Mouse (Mus musculus) testis, adult 2 months (tissue): ENCODE results near the gene Atf6. TPM values are rescaled to one million over a fixed set of nuclear protein-coding genes. Genes with fewer than 3 reads are reported as not detected.

Source experiments
- H3K27ac ChIP-seq: fragments of 200-500 bp; 2 replicates; pipeline ENCODE4 v1.5.1; 2012; ENCODE audit warnings: low read depth, low read length; ENCODE audit not compliant: control insufficient read depth, insufficient read depth
- H3K27me3 ChIP-seq: fragments of 200-500 bp; 2 replicates; pipeline ENCODE4 v1.6.1; 2012; ENCODE audit warnings: mild to moderate bottlenecking, low read length, moderate library complexity; ENCODE audit not compliant: control insufficient read depth, insufficient read depth
- H3K36me3 ChIP-seq: fragments of 200-500 bp; 2 replicates; pipeline ENCODE4 v1.6.1; 2012; ENCODE audit warnings: mild to moderate bottlenecking, low read length; ENCODE audit not compliant: control insufficient read depth, insufficient read depth
- H3K4me1 ChIP-seq: fragments of 200-500 bp; 2 replicates; pipeline ENCODE4 v1.6.1; 2012; ENCODE audit warnings: low read length; ENCODE audit not compliant: control insufficient read depth, insufficient read depth
- H3K4me3 ChIP-seq: fragments of 200-500 bp; 2 replicates; pipeline ENCODE4 v1.5.1; 2012; ENCODE audit warnings: low read depth, mild to moderate bottlenecking, low read length, moderate library complexity, mixed read lengths; ENCODE audit not compliant: control insufficient read depth
- CTCF ChIP-seq: fragments of 200-500 bp; IDR thresholded peaks from 2 replicates; pipeline ENCODE4 v1.5.1; 2012; ENCODE audit warnings: low read depth, mild to moderate bottlenecking, inconsistent platforms, low read length, moderate library complexity; ENCODE audit not compliant: control insufficient read depth, insufficient read depth, insufficient replicate concordance
- POLR2A ChIP-seq: fragments of 200-500 bp; IDR thresholded peaks from 2 replicates; pipeline ENCODE4 v1.6.1; 2012; ENCODE audit warnings: low read depth, mild to moderate bottlenecking, inconsistent platforms, low read length, moderate library complexity; ENCODE audit not compliant: control insufficient read depth
- polyA plus RNA-seq: library from polyadenylated mRNA; depleted of rRNA; stranded (reverse); fragments of >200 nt; gene quantifications from 2 replicates; pipeline ENCODE4 v1.2.3, GENCODE M21; 2012

Atf6 gene
- polyA plus RNA-seq, 1 experiment: 6.3 TPM

DNA sequence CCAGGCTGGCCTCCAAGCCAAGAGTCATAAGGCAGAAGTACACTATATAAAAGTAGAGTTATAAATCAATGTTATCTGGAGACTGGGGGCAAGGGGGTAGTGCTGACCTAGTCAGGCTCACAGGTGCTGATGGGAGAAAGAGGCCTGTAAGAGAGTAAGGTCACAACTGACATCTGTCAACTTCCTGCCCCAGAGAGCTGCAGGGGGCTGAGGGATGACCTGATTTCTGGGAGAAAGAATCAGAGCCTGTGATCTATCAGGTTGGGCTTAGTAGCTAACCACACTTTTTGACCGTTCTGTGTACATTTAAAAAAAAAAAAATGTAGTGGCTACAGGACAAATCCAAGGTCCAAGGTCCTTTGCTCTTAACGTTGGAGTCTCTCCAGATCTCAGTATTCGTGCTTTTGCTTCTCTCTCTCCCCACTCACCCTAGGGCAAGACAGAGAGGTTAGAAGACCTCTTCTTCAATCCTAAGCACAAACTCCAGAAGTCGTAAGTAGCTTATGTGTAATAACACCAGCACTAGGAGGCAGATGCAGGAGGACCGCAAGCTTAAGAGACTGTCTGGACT is 15.4 kb upstream of the Atf6 start:
- TF ChIP-seq CTCF: no peak
- TF ChIP-seq POLR2A: no peak
- H3K27ac ChIP-seq: no peak overlapping the region
- H3K27me3 ChIP-seq: no peaks in the 10 kb centered on the region
- H3K36me3 ChIP-seq: no peaks in the 10 kb centered on the region; the same call in 1 of the 2 replicates
- peaks cover 2% of the 10 kb centered on the region; the same call in 1 of the 2 replicates for H3K4me1 ChIP-seq
- H3K4me3 ChIP-seq: no peak overlapping the region

GRCm38 (mm10) chr1:170876906-170877305 is 9.3 kb upstream of the Atf6 start:
- no peaks in the 10 kb centered on the region for H3K27me3 ChIP-seq
- no peaks in the 10 kb centered on the region for H3K4me1 ChIP-seq
- H3K36me3 ChIP-seq: no peaks in the 10 kb centered on the region; the same call in 1 of the 2 replicates
- H3K27ac ChIP-seq: no peak overlapping the region
- no peak overlapping the region for H3K4me3 ChIP-seq
- TF ChIP-seq CTCF: no peak
- TF ChIP-seq POLR2A: no peak

DNA sequence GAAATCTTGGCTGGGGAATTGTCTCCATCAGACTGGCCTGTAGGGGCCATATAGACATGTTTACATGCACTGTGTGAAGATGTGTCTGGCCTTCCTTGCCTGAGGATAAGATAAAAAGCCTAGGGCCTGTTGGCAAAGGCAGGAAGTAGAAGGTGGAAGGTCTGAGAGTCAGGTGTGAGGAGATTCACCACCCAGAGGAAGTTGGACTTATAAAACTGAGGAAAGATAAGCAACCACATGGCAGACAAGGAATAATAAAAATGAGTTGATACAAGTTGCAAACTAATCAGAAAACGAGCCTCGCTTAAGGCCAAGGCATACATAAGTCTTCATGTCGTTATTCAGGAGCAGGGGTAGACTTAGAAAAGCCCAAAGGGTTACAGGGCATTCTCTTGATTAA is 8.1 kb upstream of the Atf6 start:
- no peaks in the 10 kb centered on the region for H3K4me1 ChIP-seq
- no peak overlapping the region for H3K4me3 ChIP-seq
- H3K36me3 ChIP-seq: no peaks in the 10 kb centered on the region; the same call in 1 of the 2 replicates
- H3K27me3 ChIP-seq: no peaks in the 10 kb centered on the region
- no peak overlapping the region for H3K27ac ChIP-seq
- TF ChIP-seq POLR2A (no peak), CTCF (no peak)

DNA sequence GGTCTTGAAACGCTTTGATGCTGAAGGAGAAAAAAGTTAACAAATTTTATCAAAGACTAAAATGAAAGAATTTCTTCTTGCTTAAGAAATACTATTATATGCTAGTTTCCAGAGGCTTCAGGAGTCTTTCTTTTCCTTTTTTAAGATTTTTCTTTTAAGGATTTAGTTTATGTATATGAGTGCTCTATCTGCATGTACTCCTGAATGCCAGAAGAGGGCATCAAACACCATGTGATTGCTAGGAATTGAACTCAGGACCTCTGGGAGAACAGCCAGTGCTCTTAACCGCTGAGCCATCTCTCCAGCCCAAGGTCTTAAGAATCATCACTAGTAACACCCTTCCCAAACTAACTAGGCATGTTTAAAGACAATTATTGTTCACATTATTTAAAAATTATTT is 4.4 kb upstream of the Atf6 start:
- H3K27ac ChIP-seq: no peak overlapping the region
- TF ChIP-seq CTCF (no peak), POLR2A (no peak)
- no peak overlapping the region for H3K4me3 ChIP-seq
- H3K4me1 ChIP-seq: peaks cover 3% of the 10 kb centered on the region
- H3K27me3 ChIP-seq: no peaks in the 10 kb centered on the region
- no peaks in the 10 kb centered on the region for H3K36me3 ChIP-seq

GRCm38 (mm10) chr1:170871402-170871801 is 3.8 kb upstream of the Atf6 start:
- H3K27ac ChIP-seq: no peak overlapping the region
- H3K36me3 ChIP-seq: no peaks in the 10 kb centered on the region
- H3K4me3 ChIP-seq: no peak overlapping the region
- peaks cover 4% of the 10 kb centered on the region for H3K4me1 ChIP-seq
- no peaks in the 10 kb centered on the region for H3K27me3 ChIP-seq
- TF ChIP-seq POLR2A: no peak

DNA sequence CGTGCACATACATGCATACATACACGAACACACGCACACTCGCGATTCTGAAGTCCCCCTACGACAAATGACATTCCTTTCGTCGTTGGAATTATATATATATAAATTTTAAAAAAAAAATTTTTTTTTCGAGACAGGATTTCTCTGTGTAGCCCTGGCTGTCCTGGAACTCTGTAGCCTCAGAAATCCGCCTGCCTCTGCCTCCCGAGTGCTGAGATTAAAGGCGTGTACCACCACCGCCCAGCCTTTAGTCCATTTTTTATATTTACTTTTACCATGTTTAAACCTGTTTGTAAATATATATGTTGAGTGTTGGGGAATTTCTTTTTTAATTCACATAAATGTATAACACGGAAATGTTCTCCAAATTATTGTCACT is 1.3 kb upstream of the Atf6 start:
- peaks cover 4% of the 10 kb centered on the region for H3K4me1 ChIP-seq
- H3K36me3 ChIP-seq: no peaks in the 10 kb centered on the region
- H3K27me3 ChIP-seq: no peaks in the 10 kb centered on the region
- peak overlapping the region; percentile 85 for H3K4me3 ChIP-seq
- no peak overlapping the region for H3K27ac ChIP-seq
- TF ChIP-seq POLR2A (no peak), CTCF (no peak)

- H3K4me3 ChIP-seq: peak overlapping the region; percentile 85
- no peaks in the 10 kb centered on the region for H3K36me3 ChIP-seq
- H3K27me3 ChIP-seq: no peaks in the 10 kb centered on the region
- H3K4me1 ChIP-seq: peaks cover 4% of the 10 kb centered on the region
- no peak overlapping the region for H3K27ac ChIP-seq
- no peak for TF ChIP-seq POLR2A
- no peak for TF ChIP-seq CTCF
Measured at GRCm38 (mm10) chr1:170868107-170868904, 735 bp upstream of the Atf6 start.
